Mouse (Mus musculus) mesoderm, embryonic 11.5 days (tissue): Measurements from ENCODE around the gene Klhl29.

ENCODE experiments used
- DNase-seq: peaks from one replicate; pipeline ENCODE4 v3.0.0-alpha.2; 2012; ENCODE audit warnings: low read depth, low spot score

Gene Klhl29

GRCm38 (mm10) chr12:5029035-5029434 lies 346.4 kb downstream of the Klhl29 start:
- no peak for DNase-seq
